Mouse (Mus musculus): ENCODE results near the gene Defb13. TPM values are rescaled to one million over a fixed set of nuclear protein-coding genes. Genes with fewer than 3 reads are reported as not detected.

Gene Defb13
- total and polyA plus RNA-seq, 2 experiments from 2014 or later, result not detected

GRCm38 (mm10) chr8:21981664-21982337 is 35.2 kb downstream of the Defb13 start:
- no peak overlapping the region for H3K9ac ChIP-seq (replicated peaks; ENCODE audit: low read length)
- no peaks in the 10 kb centered on the region for H3K27me3 ChIP-seq (ENCODE audit: insufficient read depth, low read length)
- H3K27ac ChIP-seq, result peak overlapping the region; percentile 32; the same call in 1 of the 2 replicates
- H3K4me2 ChIP-seq (ENCODE audit: low read depth, low read length), result no peak overlapping the region
- DNase-seq (ENCODE audit: low spot score) (peak; percentile 80), ATAC-seq (peak; percentile 90)
- no peaks in the 10 kb centered on the region for H3K36me3 ChIP-seq (ENCODE audit: insufficient read depth, low read length)
- no peaks in the 10 kb centered on the region for H3K9me3 ChIP-seq (ENCODE audit: low read length)
- no peaks in the 10 kb centered on the region for H3K4me1 ChIP-seq (ENCODE audit: insufficient read depth, low read length)
- no peak overlapping the region for H3K4me3 ChIP-seq (ENCODE audit: low read length)
- 40% methylated on average over 8 of the region's 8 CpGs for WGBS
- peak; percentile 71 for TF ChIP-seq CTCF (IDR thresholded peaks at IDR 0.05; ENCODE audit: low read depth)

- Histone ChIP-seq H3K27ac (no peak overlapping the region), H3K4me3 (ENCODE audit: low read length) (no peak overlapping the region), H3K4me2 (ENCODE audit: low read depth, low read length) (no peak overlapping the region), H3K27me3 (ENCODE audit: insufficient read depth, low read length) (no peaks in the 10 kb centered on the region), H3K9me3 (ENCODE audit: low read length) (no peaks in the 10 kb centered on the region), H3K4me1 (ENCODE audit: insufficient read depth, low read length) (no peaks in the 10 kb centered on the region), H3K36me3 (ENCODE audit: insufficient read depth, low read length) (no peaks in the 10 kb centered on the region), H3K9ac (replicated peaks; ENCODE audit: low read length) (no peak overlapping the region)
- ATAC-seq (peak; percentile 87), DNase-seq (ENCODE audit: low spot score) (peak; percentile 69)
- TF ChIP-seq CTCF (IDR thresholded peaks at IDR 0.05; ENCODE audit: low read depth), result peak; percentile 84
- WGBS, result 26% methylated on average over 6 of the region's 6 CpGs
Measured at GRCm38 (mm10) chr8:21992184-21992583, 45.6 kb downstream of the Defb13 start.

- Histone ChIP-seq H3K27me3 (ENCODE audit: insufficient read depth, low read length) (no peaks in the 10 kb centered on the region), H3K4me2 (ENCODE audit: low read depth, low read length) (no peak overlapping the region), H3K4me3 (ENCODE audit: low read length) (no peak overlapping the region), H3K9ac (replicated peaks; ENCODE audit: low read length) (no peak overlapping the region), H3K27ac (no peak overlapping the region), H3K9me3 (ENCODE audit: low read length) (no peaks in the 10 kb centered on the region), H3K36me3 (ENCODE audit: insufficient read depth, low read length) (no peaks in the 10 kb centered on the region), H3K4me1 (ENCODE audit: insufficient read depth, low read length) (no peaks in the 10 kb centered on the region)
- TF ChIP-seq CTCF (IDR thresholded peaks at IDR 0.05; ENCODE audit: low read depth), result no peak
- no peak for ATAC-seq
- DNase-seq (ENCODE audit: low spot score), result no peak
- 53% methylated on average over 3 of the region's 3 CpGs for WGBS
Measured at GRCm38 (mm10) chr8:21995181-21995580, 48.6 kb downstream of the Defb13 start.

Other genes with a start within 250 kb of the Defb13 start
- gene AY761184, start 243.1 kb upstream of the Defb13 start, total RNA-seq (2014; rRNA removed), result not detected in 2 replicates
- gene AY761184, start 243.1 kb upstream of the Defb13 start, polyA plus RNA-seq (2015; fragmentation: Nextera tagmentation; extraction: Ambion mirVana), result not detected in 2 replicates
- not detected in 2 replicates for gene Defa24, start 212.3 kb upstream of the Defb13 start, total RNA-seq (2014; rRNA removed)
- gene Defa24, start 212.3 kb upstream of the Defb13 start, polyA plus RNA-seq (2015; fragmentation: Nextera tagmentation; extraction: Ambion mirVana), result not detected in 2 replicates
- not detected in 2 replicates for gene Defb50, start 123.2 kb upstream of the Defb13 start, total RNA-seq (2014; rRNA removed)
- gene Defb50, start 123.2 kb upstream of the Defb13 start, polyA plus RNA-seq (2015; fragmentation: Nextera tagmentation; extraction: Ambion mirVana), result not detected in 2 replicates
- not detected in 2 replicates for gene Defb2, start 106.8 kb upstream of the Defb13 start, total RNA-seq (2014; rRNA removed)
- not detected in 2 replicates for gene Defb2, start 106.8 kb upstream of the Defb13 start, polyA plus RNA-seq (2015; fragmentation: Nextera tagmentation; extraction: Ambion mirVana)
- not detected in 2 replicates for gene Defb10, start 87.9 kb upstream of the Defb13 start, total RNA-seq (2014; rRNA removed)
- 0.82 and 1.3 TPM in 2 replicates for gene Defb10, start 87.9 kb upstream of the Defb13 start, polyA plus RNA-seq (2015; fragmentation: Nextera tagmentation; extraction: Ambion mirVana)
- not detected in 2 replicates for gene Defb9, start 61.3 kb upstream of the Defb13 start, total RNA-seq (2014; rRNA removed)
- 4.3 and 5.8 TPM in 2 replicates for gene Defb9, start 61.3 kb upstream of the Defb13 start, polyA plus RNA-seq (2015; fragmentation: Nextera tagmentation; extraction: Ambion mirVana)
- not detected in 2 replicates for gene Defb11, start 40.4 kb upstream of the Defb13 start, total RNA-seq (2014; rRNA removed)
- 46.2 and 47.6 TPM in 2 replicates for gene Defb11, start 40.4 kb upstream of the Defb13 start, polyA plus RNA-seq (2015; fragmentation: Nextera tagmentation; extraction: Ambion mirVana)
- gene Defb15, start 14.1 kb upstream of the Defb13 start, total RNA-seq (2014; rRNA removed), result not detected in 2 replicates
- not detected in 2 replicates for gene Defb15, start 14.1 kb upstream of the Defb13 start, polyA plus RNA-seq (2015; fragmentation: Nextera tagmentation; extraction: Ambion mirVana)
- gene Defb35, start 8.4 kb upstream of the Defb13 start, total RNA-seq (2014; rRNA removed), result not detected in 2 replicates
- not detected in 2 replicates for gene Defb35, start 8.4 kb upstream of the Defb13 start, polyA plus RNA-seq (2015; fragmentation: Nextera tagmentation; extraction: Ambion mirVana)
- not detected in 2 replicates for gene Fam90a1a, start 12.0 kb downstream of the Defb13 start, total RNA-seq (2014; rRNA removed)
- not detected in 2 replicates for gene Fam90a1a, start 12.0 kb downstream of the Defb13 start, polyA plus RNA-seq (2015; fragmentation: Nextera tagmentation; extraction: Ambion mirVana)
- gene Ccdc70, start 23.0 kb downstream of the Defb13 start, total RNA-seq (2014; rRNA removed), result not detected in 2 replicates
- not detected in 2 replicates for gene Ccdc70, start 23.0 kb downstream of the Defb13 start, polyA plus RNA-seq (2015; fragmentation: Nextera tagmentation; extraction: Ambion mirVana)
- 6.3 and 8.4 TPM in 2 replicates for gene Atp7b, start 113.5 kb downstream of the Defb13 start, total RNA-seq (2014; rRNA removed)
- gene Atp7b, start 113.5 kb downstream of the Defb13 start, polyA plus RNA-seq (2015; fragmentation: Nextera tagmentation; extraction: Ambion mirVana), result 2.4 and 2.6 TPM in 2 replicates
- gene Alg11, start 114.0 kb downstream of the Defb13 start, total RNA-seq (2014; rRNA removed), result 36.2 and 36.6 TPM in 2 replicates
- 29.2 and 36.1 TPM in 2 replicates for gene Alg11, start 114.0 kb downstream of the Defb13 start, polyA plus RNA-seq (2015; fragmentation: Nextera tagmentation; extraction: Ambion mirVana)
- gene Nek5, start 178.3 kb downstream of the Defb13 start, total RNA-seq (2014; rRNA removed), result 1.5 and 1.8 TPM in 2 replicates
- 1.6 and 1.8 TPM in 2 replicates for gene Nek5, start 178.3 kb downstream of the Defb13 start, polyA plus RNA-seq (2015; fragmentation: Nextera tagmentation; extraction: Ambion mirVana)
- 1.5 and 3.2 TPM in 2 replicates for gene Nek3, start 219.7 kb downstream of the Defb13 start, total RNA-seq (2014; rRNA removed)
- gene Nek3, start 219.7 kb downstream of the Defb13 start, polyA plus RNA-seq (2015; fragmentation: Nextera tagmentation; extraction: Ambion mirVana), result 6.9 and 7.1 TPM in 2 replicates
- gene Ckap2, start 239.1 kb downstream of the Defb13 start, total RNA-seq (2014; rRNA removed), result 7.9 and 11.4 TPM in 2 replicates
- 12.5 and 16.3 TPM in 2 replicates for gene Ckap2, start 239.1 kb downstream of the Defb13 start, polyA plus RNA-seq (2015; fragmentation: Nextera tagmentation; extraction: Ambion mirVana)
- gene Vps36, start 246.0 kb downstream of the Defb13 start, total RNA-seq (2014; rRNA removed), result 26.7 and 29.9 TPM in 2 replicates
- 39.0 and 40.3 TPM in 2 replicates for gene Vps36, start 246.0 kb downstream of the Defb13 start, polyA plus RNA-seq (2015; fragmentation: Nextera tagmentation; extraction: Ambion mirVana)

Measured in hindbrain, postnatal 0 days (tissue).